Mouse (Mus musculus): ENCODE data around the gene Catip. TPM values are rescaled to one million over a fixed set of nuclear protein-coding genes. Genes with fewer than 3 reads are reported as not detected.

The Catip gene
- polyA plus RNA-seq, 1 experiment, result 3.1 TPM

GRCm38 (mm10) chr1:74411753-74412325 is 49.9 kb downstream of the Catip start:
- no peak for TF ChIP-seq CTCF (IDR thresholded peaks at IDR 0.05; ENCODE audit: borderline replicate concordance, extremely low read depth, insufficient read depth, insufficient read length)
- no peak for TF ChIP-seq POLR2A (IDR thresholded peaks at IDR 0.05; ENCODE audit: borderline replicate concordance, extremely low read depth, insufficient read depth, insufficient read length, poor library complexity, severe bottlenecking)
- no peak for DNase-seq (ENCODE audit: low read depth)

DNA sequence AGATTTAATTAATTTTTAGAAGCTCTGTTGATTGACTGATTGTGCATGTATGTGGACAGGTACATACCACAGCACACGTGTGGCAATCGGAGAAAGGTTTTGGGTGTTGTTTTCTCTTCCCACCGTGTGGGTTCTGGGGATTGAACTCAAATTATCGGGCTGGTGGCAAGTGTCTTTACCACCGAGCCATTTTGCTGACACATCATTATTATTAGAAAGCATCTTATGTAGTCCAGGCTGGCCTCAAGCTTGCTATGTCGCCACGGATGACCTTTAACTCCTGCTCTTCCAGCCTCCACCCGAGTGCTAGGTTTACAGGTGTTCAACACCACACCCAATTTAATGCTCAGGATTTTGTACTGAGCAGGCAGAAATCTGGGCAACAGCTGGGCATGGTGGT is 50.8 kb downstream of the Catip start:
- no peak for DNase-seq (ENCODE audit: low read depth)
- TF ChIP-seq CTCF (IDR thresholded peaks at IDR 0.05; ENCODE audit: borderline replicate concordance, extremely low read depth, insufficient read depth, insufficient read length) (no peak), POLR2A (IDR thresholded peaks at IDR 0.05; ENCODE audit: borderline replicate concordance, extremely low read depth, insufficient read depth, insufficient read length, poor library complexity, severe bottlenecking) (no peak)

DNA sequence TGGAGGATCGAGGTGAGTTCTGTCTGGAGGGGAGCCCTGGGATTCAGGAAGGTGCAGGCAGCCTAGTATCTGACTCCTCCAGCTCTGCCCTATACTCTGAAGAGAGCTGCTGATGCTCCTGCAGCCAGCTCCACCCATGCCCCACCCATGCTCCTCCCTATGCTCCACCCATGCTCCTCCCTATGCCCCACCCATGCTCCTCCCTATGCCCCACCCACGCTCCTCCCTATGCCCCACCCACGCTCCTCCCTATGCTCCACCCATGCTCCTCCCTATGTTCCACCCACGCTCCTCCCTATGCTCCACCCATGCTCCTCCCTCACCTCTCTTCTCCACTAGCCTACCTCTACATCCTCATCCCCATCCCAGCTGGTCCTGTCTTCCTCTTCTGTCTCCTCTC is 53.2 kb downstream of the Catip start:
- DNase-seq (ENCODE audit: low read depth), result peak; percentile 41
- no peak for TF ChIP-seq CTCF (IDR thresholded peaks at IDR 0.05; ENCODE audit: borderline replicate concordance, extremely low read depth, insufficient read depth, insufficient read length)
- no peak for TF ChIP-seq POLR2A (IDR thresholded peaks at IDR 0.05; ENCODE audit: borderline replicate concordance, extremely low read depth, insufficient read depth, insufficient read length, poor library complexity, severe bottlenecking)

Other genes with a start within 250 kb of the Catip start
- gene Tns1, start 237.7 kb upstream of the Catip start, polyA plus RNA-seq (2012; rRNA removed), result 7.9 and 15.1 TPM in 2 replicates
- 0.52 and 0.86 TPM in 2 replicates for gene Rufy4, start 236.6 kb upstream of the Catip start, polyA plus RNA-seq (2012; rRNA removed)
- 0.06 and 0.08 TPM in 2 replicates for gene Cxcr2, start 208.1 kb upstream of the Catip start, polyA plus RNA-seq (2012; rRNA removed)
- not detected in 2 replicates for gene Cxcr1, start 167.5 kb upstream of the Catip start, polyA plus RNA-seq (2012; rRNA removed)
- gene Arpc2, start 126.0 kb upstream of the Catip start, polyA plus RNA-seq (2012; rRNA removed), result 213 and 224 TPM in 2 replicates
- gene Gpbar1, start 83.6 kb upstream of the Catip start, polyA plus RNA-seq (2012; rRNA removed), result 0.10 and 0.15 TPM in 2 replicates
- gene Aamp, start 77.4 kb upstream of the Catip start, polyA plus RNA-seq (2012; rRNA removed), result 161 and 167 TPM in 2 replicates
- gene Pnkd, start 77.2 kb upstream of the Catip start, polyA plus RNA-seq (2012; rRNA removed), result 58.5 and 63.2 TPM in 2 replicates
- 6.6 and 7.3 TPM in 2 replicates for gene Tmbim1, start 56.5 kb upstream of the Catip start, polyA plus RNA-seq (2012; rRNA removed)
- 3.2 and 4.0 TPM in 2 replicates for gene Slc11a1, start 13.1 kb downstream of the Catip start, polyA plus RNA-seq (2012; rRNA removed)
- gene Ctdsp1, start 29.4 kb downstream of the Catip start, polyA plus RNA-seq (2012; rRNA removed), result 34.3 and 40.9 TPM in 2 replicates
- gene Vil1, start 47.3 kb downstream of the Catip start, polyA plus RNA-seq (2012; rRNA removed), result 0.03 and 0.08 TPM in 2 replicates
- gene Cnot9, start 143.9 kb downstream of the Catip start, polyA plus RNA-seq (2012; rRNA removed), result 53.1 and 56.2 TPM in 2 replicates
- gene Plcd4, start 180.8 kb downstream of the Catip start, polyA plus RNA-seq (2012; rRNA removed), result 3.2 and 3.8 TPM in 2 replicates
- gene Usp37, start 182.2 kb downstream of the Catip start, polyA plus RNA-seq (2012; rRNA removed), result 12.0 and 15.5 TPM in 2 replicates
- gene Zfp142, start 226.1 kb downstream of the Catip start, polyA plus RNA-seq (2012; rRNA removed), result 26.1 and 26.8 TPM in 2 replicates
- 27.0 and 31.1 TPM in 2 replicates for gene Bcs1l, start 226.2 kb downstream of the Catip start, polyA plus RNA-seq (2012; rRNA removed)
- 115 and 142 TPM in 2 replicates for gene Rnf25, start 239.3 kb downstream of the Catip start, polyA plus RNA-seq (2012; rRNA removed)
- gene Stk36, start 239.3 kb downstream of the Catip start, polyA plus RNA-seq (2012; rRNA removed), result 29.7 and 31.2 TPM in 2 replicates

Measured in brain, embryonic 14.5 days (tissue).